Mouse (Mus musculus): ENCODE data around the gene Rapgef2. TPM values are rescaled to one million over a fixed set of nuclear protein-coding genes. Genes with fewer than 3 reads are reported as not detected.
A peak's percentile ranks its signal among the peaks of the same experiment; 100 is the strongest.

Rapgef2 gene
- total RNA-seq, 2 experiments from 2014 or later = 158 to 163 TPM

GRCm38 (mm10) chr3:79034457-79034856, 251.9 kb downstream of the Rapgef2 start:
- DNase-seq (ENCODE audit: low spot score in 2 of 2) = no peak

- DNase-seq (ENCODE audit: low spot score in 2 of 2) = no peak
Measured at GRCm38 (mm10) chr3:79030855-79031254, 255.5 kb downstream of the Rapgef2 start.

GRCm38 (mm10) chr3:79028153-79028878, 258.0 kb downstream of the Rapgef2 start:
- no peak for DNase-seq (ENCODE audit: low spot score in 2 of 2)

GRCm38 (mm10) chr3:79025983-79026382, 260.3 kb downstream of the Rapgef2 start:
- DNase-seq (ENCODE audit: low spot score in 2 of 2) = no peak

GRCm38 (mm10) chr3:79023735-79024328, 262.5 kb downstream of the Rapgef2 start:
- DNase-seq (ENCODE audit: low spot score in 2 of 2) = peak; percentile 8 to 47

DNA sequence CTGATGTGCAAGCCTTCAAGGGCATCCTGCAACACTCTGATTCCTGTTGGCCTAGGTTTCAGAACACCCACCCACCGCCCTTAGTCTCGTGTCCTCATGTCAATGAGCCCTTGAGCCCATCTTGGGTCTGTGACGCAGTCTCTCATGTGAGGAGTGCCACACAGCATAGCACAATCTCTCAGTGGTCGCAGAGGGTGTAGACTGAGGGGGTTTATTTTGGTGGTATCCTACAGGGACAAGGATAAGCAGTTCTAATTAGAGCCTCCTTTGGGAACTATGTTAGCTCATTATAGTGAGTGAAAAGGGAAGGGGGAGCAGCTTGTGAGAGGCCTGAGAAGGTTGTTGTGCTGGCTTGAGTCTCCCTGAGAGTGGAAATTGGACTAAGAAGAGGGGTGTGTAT, 263.6 kb downstream of the Rapgef2 start:
- no peak for DNase-seq (ENCODE audit: low spot score in 2 of 2)

DNA sequence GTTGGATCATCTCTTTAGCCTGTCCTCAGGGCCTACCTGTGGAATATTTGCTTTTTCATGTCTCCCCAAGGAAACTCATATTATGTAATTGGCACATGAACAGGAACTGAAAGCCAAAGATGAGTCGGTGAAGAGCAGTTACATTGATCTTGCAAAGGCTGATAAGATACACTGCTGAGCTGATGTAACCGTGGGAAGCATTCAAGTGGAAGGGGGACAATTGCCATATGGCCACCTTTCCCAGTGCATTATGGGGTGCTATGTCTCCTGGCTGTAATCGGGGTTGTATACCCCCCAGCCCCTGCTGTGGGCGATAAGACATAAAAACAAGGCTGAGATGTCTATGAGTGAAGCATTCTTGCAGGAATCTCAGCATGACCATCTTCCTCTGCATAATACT, 268.9 kb downstream of the Rapgef2 start:
- DNase-seq (ENCODE audit: low spot score in 2 of 2) = no peak

DNA sequence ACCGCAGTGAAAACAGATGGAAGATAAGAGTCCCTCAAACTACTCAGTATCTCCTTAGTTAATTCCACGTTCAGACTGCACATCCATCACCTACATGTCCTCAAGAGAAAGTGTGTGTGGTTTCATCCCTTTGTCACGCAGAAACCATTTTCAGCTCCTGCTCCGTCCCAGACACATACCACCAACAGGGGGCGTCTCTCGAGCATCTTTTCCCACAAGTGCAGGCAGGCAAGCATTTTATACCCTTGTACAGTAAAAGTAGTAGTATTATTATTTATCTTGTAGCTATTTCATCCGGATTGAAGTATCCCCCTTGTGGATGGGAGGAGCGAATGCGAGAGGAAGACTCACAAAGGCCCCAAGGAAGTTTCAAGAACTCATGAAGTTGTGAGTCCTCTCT, 269.5 kb downstream of the Rapgef2 start:
- no peak for DNase-seq (ENCODE audit: low spot score in 2 of 2)

GRCm38 (mm10) chr3:79015621-79016474, 270.5 kb downstream of the Rapgef2 start:
- peak; percentile 67 to 80 for DNase-seq (ENCODE audit: low spot score in 2 of 2)

Other genes starting within 250 kb of the Rapgef2 start
- gene Gm17359, start 50.1 kb upstream of the Rapgef2 start, total RNA-seq (2021) = not detected